Mouse (Mus musculus): ENCODE data around the gene Ebf1. TPM values are rescaled to one million over a fixed set of nuclear protein-coding genes. Genes with fewer than 3 reads are reported as not detected.

Ebf1 gene
- polyA plus RNA-seq, 1 experiment from 2014 or later, result 26.9 TPM

DNA sequence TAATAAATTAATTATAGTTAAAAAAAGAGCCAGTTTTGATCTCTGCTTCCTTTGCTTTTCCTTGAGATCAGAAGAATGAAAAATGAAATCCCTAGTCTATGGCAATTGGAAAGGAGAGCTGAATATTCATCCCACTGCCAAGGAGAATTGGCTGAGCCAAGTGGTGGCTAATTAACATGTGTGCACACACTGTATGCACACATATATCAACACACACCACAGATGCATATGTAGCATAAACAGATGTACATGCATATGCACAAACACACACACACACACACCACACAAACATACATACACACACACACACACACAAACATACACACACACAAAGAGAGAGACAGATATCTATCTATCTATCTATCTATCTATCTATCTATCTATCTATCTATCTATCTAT, 205.2 kb downstream of the Ebf1 start:
- no peaks in the 10 kb centered on the region for H3K27me3 ChIP-seq (ENCODE audit: control insufficient read depth, insufficient read depth, low read length)

DNA sequence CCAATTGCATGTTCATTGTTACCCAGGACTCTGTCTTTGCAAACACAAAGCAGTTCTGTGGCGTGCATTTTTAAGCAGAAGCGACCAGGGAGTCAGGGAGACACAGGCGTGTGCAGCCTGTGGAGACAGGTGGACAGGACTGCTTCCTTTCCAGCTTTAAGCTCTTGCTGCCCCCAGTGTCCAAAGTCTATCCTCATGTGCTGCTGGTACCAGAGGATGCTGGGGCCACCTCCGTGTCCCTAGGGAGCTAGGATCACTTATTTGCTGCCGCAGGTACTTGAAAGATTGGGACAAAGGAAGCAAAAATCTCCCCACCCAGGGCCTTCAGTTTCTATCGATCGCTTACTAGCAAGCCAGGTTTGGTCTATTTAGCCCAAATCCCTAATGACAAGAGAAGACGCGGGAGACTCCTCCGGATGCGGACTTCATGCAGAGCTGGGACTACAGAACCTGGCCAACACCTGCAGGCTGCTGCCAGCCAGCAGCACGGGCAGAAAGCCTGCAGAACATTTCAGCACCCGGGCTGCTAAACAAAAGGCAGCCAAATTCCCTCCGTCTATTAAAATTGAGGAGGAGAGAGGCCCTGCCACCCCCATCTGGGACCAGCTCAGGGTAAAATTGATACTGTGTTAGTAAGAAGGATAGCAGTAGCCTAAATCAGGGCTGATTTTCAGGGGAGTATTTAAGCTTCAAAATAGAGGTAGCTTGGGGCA, 215.3 kb downstream of the Ebf1 start:
- H3K9ac ChIP-seq (ENCODE audit: low read depth, low read length), result no peak overlapping the region
- no peaks in the 10 kb centered on the region for H3K27me3 ChIP-seq (ENCODE audit: control insufficient read depth, insufficient read depth, low read length)
- H3K36me3 ChIP-seq (ENCODE audit: control insufficient read depth, insufficient read depth, low read length), result no peaks in the 10 kb centered on the region
- 0 out of 2 replicates have a peak, but pooled peaks cover 6% of the 10 kb centered on the region for H3K4me1 ChIP-seq (ENCODE audit: control insufficient read depth, insufficient read depth, low read length)
- ATAC-seq (ENCODE audit: low FRiP score, low TSS enrichment), result no peak
- no peak overlapping the region for H3K27ac ChIP-seq (ENCODE audit: low read depth, low read length)
- H3K9me3 ChIP-seq (ENCODE audit: control insufficient read depth, low read length), result no peaks in the 10 kb centered on the region
- 21% methylated on average over 14 of the region's 14 CpGs for WGBS
- H3K4me3 ChIP-seq (ENCODE audit: low read length), result no peak overlapping the region
- H3K4me2 ChIP-seq (replicated peaks; ENCODE audit: low read depth, low read length), result no peak overlapping the region; the same call in 1 of the 2 replicates

More for the DNA sequence above, 205.2 kb downstream of the Ebf1 start:
- no peak overlapping the region for H3K9ac ChIP-seq (ENCODE audit: low read depth, low read length)
- H3K4me3 ChIP-seq (ENCODE audit: low read length), result no peak overlapping the region
- no peak for ATAC-seq (ENCODE audit: low FRiP score, low TSS enrichment)
- H3K4me1 ChIP-seq (ENCODE audit: control insufficient read depth, insufficient read depth, low read length), result no peaks in the 10 kb centered on the region
- no peak overlapping the region for H3K4me2 ChIP-seq (replicated peaks; ENCODE audit: low read depth, low read length)
- no peak overlapping the region for H3K27ac ChIP-seq (ENCODE audit: low read depth, low read length)
- no peaks in the 10 kb centered on the region for H3K36me3 ChIP-seq (ENCODE audit: control insufficient read depth, insufficient read depth, low read length)
- H3K9me3 ChIP-seq (ENCODE audit: control insufficient read depth, low read length), result no peaks in the 10 kb centered on the region

DNA sequence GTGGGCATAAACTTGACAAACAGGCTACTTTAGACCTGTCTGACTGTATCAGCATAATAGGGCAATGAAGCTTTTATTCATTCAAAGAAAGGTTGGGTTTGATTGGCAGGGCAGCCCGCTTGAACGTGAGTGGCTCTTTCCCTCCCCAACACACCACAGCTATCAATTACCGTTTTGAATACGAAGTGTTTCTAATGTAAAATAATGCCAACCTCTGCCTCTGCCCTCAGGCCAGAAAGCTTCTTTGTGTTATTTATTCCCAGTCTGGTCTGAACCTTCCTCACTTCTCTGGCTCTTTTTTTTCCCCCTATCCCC, 215.8 kb downstream of the Ebf1 start:
- no peaks in the 10 kb centered on the region for H3K27me3 ChIP-seq (ENCODE audit: control insufficient read depth, insufficient read depth, low read length)
- no peak overlapping the region for H3K4me3 ChIP-seq (ENCODE audit: low read length)
- ATAC-seq (ENCODE audit: low FRiP score, low TSS enrichment), result no peak
- H3K9me3 ChIP-seq (ENCODE audit: control insufficient read depth, low read length), result no peaks in the 10 kb centered on the region
- no peaks in the 10 kb centered on the region for H3K36me3 ChIP-seq (ENCODE audit: control insufficient read depth, insufficient read depth, low read length)
- no peak overlapping the region for H3K9ac ChIP-seq (ENCODE audit: low read depth, low read length)
- no peak overlapping the region for H3K27ac ChIP-seq (ENCODE audit: low read depth, low read length)
- H3K4me1 ChIP-seq (ENCODE audit: control insufficient read depth, insufficient read depth, low read length), result 0 out of 2 replicates have a peak, but pooled peaks cover 6% of the 10 kb centered on the region
- no peak overlapping the region; the same call in 1 of the 2 replicates for H3K4me2 ChIP-seq (replicated peaks; ENCODE audit: low read depth, low read length)
- WGBS, result 4% methylated on average over 4 of the region's 4 CpGs

DNA sequence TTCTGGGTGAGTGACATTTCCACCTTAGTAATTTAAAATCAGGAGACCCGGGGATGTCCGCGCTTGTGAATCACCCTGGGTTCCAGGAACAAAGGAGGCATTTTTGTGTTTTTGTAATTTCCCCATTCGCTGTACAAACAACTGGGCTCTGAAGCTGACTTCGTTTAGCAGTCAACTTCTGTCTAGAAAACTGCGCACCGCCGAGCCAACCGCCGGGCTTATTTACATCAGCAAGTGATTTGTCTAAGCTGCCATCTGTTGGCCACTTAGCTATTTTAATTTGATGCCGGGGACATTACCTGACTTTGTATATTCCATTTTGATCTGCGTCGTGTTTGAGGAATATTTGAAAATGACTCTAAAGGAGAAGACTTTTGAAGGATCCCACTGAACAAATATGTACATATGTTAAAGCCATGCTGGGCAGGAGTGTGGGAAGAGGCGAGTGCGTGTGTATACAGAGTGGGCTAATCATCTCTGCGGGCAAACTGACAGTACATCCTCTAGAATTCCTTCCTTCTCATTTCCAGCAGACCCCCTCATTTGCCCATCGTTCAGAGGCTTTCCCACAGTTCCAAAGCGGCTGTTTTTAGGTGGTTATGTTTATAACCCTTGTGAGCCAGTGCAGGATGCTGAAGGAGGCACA, 216.4 kb downstream of the Ebf1 start:
- ATAC-seq (ENCODE audit: low FRiP score, low TSS enrichment), result no peak
- no peak overlapping the region for H3K9ac ChIP-seq (ENCODE audit: low read depth, low read length)
- H3K4me3 ChIP-seq (ENCODE audit: low read length), result no peak overlapping the region
- no peaks in the 10 kb centered on the region for H3K9me3 ChIP-seq (ENCODE audit: control insufficient read depth, low read length)
- WGBS, result 39% methylated on average over 18 of the region's 18 CpGs
- H3K36me3 ChIP-seq (ENCODE audit: control insufficient read depth, insufficient read depth, low read length), result no peaks in the 10 kb centered on the region
- no peaks in the 10 kb centered on the region for H3K27me3 ChIP-seq (ENCODE audit: control insufficient read depth, insufficient read depth, low read length)
- no peak overlapping the region for H3K4me2 ChIP-seq (replicated peaks; ENCODE audit: low read depth, low read length)
- 0 out of 2 replicates have a peak, but pooled peaks cover 6% of the 10 kb centered on the region for H3K4me1 ChIP-seq (ENCODE audit: control insufficient read depth, insufficient read depth, low read length)
- no peak overlapping the region for H3K27ac ChIP-seq (ENCODE audit: low read depth, low read length)

DNA sequence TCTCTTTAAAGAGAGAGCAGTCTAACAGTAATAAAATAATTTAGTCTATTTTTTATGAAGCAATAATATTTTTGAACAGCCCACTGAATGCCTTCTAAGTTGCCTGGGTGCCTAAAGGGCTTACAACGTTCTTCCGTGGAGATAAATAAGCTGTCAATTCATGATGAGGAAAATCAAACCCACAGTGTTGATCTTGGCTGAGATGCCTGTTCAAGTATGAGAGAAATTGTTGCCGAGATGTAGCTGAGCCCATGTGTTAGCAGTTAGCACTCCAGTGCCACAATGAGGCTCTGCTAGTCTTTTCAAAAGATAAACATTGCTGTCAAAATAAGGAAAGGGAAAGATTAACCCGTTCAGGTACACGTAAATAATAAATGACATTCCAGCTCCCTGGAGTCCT, 218.0 kb downstream of the Ebf1 start:
- no peak overlapping the region for H3K9ac ChIP-seq (ENCODE audit: low read depth, low read length)
- H3K27ac ChIP-seq (ENCODE audit: low read depth, low read length), result no peak overlapping the region
- H3K4me2 ChIP-seq (replicated peaks; ENCODE audit: low read depth, low read length), result no peak overlapping the region
- 46% methylated on average over 5 of the region's 5 CpGs for WGBS
- no peaks in the 10 kb centered on the region for H3K36me3 ChIP-seq (ENCODE audit: control insufficient read depth, insufficient read depth, low read length)
- no peak for ATAC-seq (ENCODE audit: low FRiP score, low TSS enrichment)
- H3K9me3 ChIP-seq (ENCODE audit: control insufficient read depth, low read length), result no peaks in the 10 kb centered on the region
- H3K27me3 ChIP-seq (ENCODE audit: control insufficient read depth, insufficient read depth, low read length), result no peaks in the 10 kb centered on the region
- H3K4me1 ChIP-seq (ENCODE audit: control insufficient read depth, insufficient read depth, low read length), result 0 out of 2 replicates have a peak, but pooled peaks cover 6% of the 10 kb centered on the region
- H3K4me3 ChIP-seq (ENCODE audit: low read length), result no peak overlapping the region

DNA sequence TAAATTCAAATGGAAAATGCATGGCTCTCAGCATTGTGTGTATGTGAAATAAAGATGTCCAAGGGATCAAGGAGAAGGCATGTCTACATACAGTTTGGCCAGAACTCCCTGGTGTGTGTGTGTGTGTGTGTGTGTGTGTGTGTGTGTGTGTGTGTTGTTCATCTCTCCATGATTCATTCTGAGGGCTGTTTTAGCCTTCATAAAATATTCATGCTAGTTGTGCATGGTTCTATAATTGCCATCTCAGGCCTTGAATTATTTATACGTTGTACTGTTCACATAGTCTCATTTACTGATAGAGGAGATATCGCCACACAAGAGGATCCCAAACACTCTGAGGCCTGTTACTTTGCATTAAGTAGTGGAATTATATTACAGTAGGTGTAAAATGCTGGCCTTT, 220.5 kb downstream of the Ebf1 start:
- Histone ChIP-seq H3K9me3 (ENCODE audit: control insufficient read depth, low read length) (no peaks in the 10 kb centered on the region), H3K36me3 (ENCODE audit: control insufficient read depth, insufficient read depth, low read length) (no peaks in the 10 kb centered on the region), H3K27ac (ENCODE audit: low read depth, low read length) (no peak overlapping the region), H3K4me3 (ENCODE audit: low read length) (no peak overlapping the region), H3K27me3 (ENCODE audit: control insufficient read depth, insufficient read depth, low read length) (no peaks in the 10 kb centered on the region), H3K4me2 (replicated peaks; ENCODE audit: low read depth, low read length) (no peak overlapping the region), H3K4me1 (ENCODE audit: control insufficient read depth, insufficient read depth, low read length) (peaks cover 10% of the 10 kb centered on the region; the same call in 1 of the 2 replicates), H3K9ac (ENCODE audit: low read depth, low read length) (no peak overlapping the region)
- ATAC-seq (ENCODE audit: low FRiP score, low TSS enrichment), result no peak
- 93% methylated on average over 2 of the region's 2 CpGs for WGBS

DNA sequence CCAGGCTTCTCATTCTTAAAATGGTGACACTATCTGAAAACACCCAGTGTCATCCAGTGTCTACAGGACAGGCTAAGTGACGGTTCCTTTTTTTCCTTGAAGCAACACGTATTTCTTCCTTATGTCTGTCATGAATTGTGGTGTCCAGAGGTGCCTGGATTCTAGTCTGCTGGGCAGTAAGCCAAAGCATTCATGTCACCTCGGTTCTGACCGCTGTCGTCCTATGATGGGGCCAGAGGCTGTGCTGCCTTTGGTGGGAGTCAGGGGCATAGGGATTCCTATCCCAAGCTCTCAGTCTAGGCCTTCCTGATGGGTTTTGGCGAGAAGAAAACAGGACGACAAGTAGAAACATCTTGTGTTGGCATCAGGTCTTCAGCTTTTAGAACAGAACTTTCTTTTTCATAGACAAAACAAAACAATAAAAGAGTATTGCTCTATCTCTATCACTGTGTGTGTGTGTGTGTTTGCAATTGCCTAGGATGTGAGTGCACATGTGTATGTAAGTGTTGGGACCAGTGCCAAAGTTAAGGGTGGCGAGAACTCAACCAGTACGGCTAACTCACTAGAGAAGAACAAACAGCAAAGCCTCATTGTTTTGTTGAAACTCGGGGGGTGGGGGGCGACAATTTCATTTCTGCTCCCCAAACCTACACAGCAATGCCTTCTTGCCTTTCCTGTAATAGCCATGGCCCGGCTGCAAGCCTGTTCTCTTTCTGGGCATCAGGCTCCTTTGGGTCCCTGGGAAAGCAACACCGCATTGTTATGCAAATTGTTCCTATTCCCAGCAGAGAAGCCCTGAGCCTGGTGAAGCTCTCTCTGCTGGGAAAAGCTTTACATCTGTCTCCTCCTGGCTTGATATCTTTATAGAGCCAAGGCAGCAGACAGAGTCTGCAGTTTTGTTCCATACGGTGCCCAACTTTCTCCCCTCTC, 224.3 kb downstream of the Ebf1 start:
- Histone ChIP-seq H3K4me2 (replicated peaks; ENCODE audit: low read depth, low read length) (no peak overlapping the region), H3K9me3 (ENCODE audit: control insufficient read depth, low read length) (no peaks in the 10 kb centered on the region), H3K36me3 (ENCODE audit: control insufficient read depth, insufficient read depth, low read length) (no peaks in the 10 kb centered on the region), H3K4me1 (ENCODE audit: control insufficient read depth, insufficient read depth, low read length) (peaks cover 7% of the 10 kb centered on the region; the same call in 1 of the 2 replicates), H3K4me3 (ENCODE audit: low read length) (no peak overlapping the region), H3K27me3 (ENCODE audit: control insufficient read depth, insufficient read depth, low read length) (no peaks in the 10 kb centered on the region), H3K9ac (ENCODE audit: low read depth, low read length) (no peak overlapping the region), H3K27ac (ENCODE audit: low read depth, low read length) (no peak overlapping the region)
- WGBS, result 45% methylated on average over 14 of the region's 14 CpGs
- no peak for ATAC-seq (ENCODE audit: low FRiP score, low TSS enrichment)

DNA sequence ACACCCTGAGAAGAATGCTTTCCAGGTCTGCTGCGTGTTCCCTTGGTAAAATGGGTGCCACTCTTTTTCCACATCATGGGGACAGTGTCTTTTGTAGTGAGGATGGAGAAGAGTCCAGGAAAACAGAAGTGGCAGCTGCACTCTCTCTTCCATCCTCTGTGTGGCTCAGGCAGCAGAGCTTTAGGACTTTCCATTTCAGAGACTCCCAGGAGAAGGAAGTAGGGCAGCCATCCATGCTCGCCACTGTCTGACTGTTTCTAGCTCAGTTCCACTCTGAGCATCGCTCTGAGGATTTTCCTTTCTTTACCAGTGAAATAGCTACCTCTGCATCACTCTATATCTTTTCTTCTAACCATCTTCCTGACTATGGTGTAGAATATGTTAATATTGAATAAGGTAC, 234.8 kb downstream of the Ebf1 start:
- Histone ChIP-seq H3K9me3 (ENCODE audit: control insufficient read depth, low read length) (no peaks in the 10 kb centered on the region), H3K4me1 (ENCODE audit: control insufficient read depth, insufficient read depth, low read length) (no peaks in the 10 kb centered on the region), H3K27ac (ENCODE audit: low read depth, low read length) (no peak overlapping the region), H3K4me2 (replicated peaks; ENCODE audit: low read depth, low read length) (no peak overlapping the region), H3K4me3 (ENCODE audit: low read length) (no peak overlapping the region), H3K27me3 (ENCODE audit: control insufficient read depth, insufficient read depth, low read length) (no peaks in the 10 kb centered on the region), H3K9ac (ENCODE audit: low read depth, low read length) (no peak overlapping the region), H3K36me3 (ENCODE audit: control insufficient read depth, insufficient read depth, low read length) (no peaks in the 10 kb centered on the region)
- no peak for ATAC-seq (ENCODE audit: low FRiP score, low TSS enrichment)
- 93% methylated on average over 3 of the region's 3 CpGs for WGBS
